Mouse (Mus musculus) C2C12 (cell line): ENCODE data around the gene Ptgds.

Experiments
- CTCF ChIP-seq: IDR thresholded peaks from one replicate; pipeline ENCODE4 v1.5.1; 2011; ENCODE audit not compliant: control insufficient read depth, insufficient read depth, insufficient read length
- USF1 ChIP-seq: IDR thresholded peaks from one replicate; pipeline ENCODE4 v1.6.1; 2011; ENCODE audit warnings: low read depth, mild to moderate bottlenecking, control low read depth, moderate library complexity

DNA sequence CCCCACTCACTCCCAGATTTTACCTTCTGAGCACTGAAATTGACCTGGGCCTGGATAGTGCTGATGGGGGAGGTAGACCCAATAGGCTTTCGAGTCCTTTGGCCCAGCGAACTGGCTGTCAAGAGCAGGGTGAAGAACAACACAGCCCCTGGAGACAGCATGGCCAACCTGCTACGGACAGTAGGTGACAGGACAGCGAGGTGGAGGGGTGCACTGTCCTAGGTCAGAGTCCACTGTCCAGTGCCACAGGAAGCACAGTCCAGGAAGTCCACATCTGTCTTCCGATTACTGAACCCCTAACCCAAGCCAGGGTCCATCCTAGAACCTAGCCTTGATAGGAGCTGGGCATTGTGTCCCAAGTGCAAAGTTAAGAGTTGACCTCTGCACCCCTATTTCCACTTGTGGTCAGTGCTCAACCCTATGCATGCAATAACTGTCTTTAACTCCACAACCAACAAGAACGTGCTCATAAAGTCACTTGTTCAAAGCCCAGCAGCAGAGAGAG, 30.3 kb upstream of the Ptgds start:
- no peak for TF ChIP-seq CTCF
- no peak for TF ChIP-seq USF1
